Mouse (Mus musculus) heart, postnatal 0 days (tissue): ENCODE data around the gene Vipr2. TPM values are rescaled to one million over a fixed set of nuclear protein-coding genes. Genes with fewer than 3 reads are reported as not detected.

ENCODE experiments used
- ATAC-seq: fragments of 200-750 bp; cut with Nextera tagmentation; 2 replicates; pipeline ENCODE4 v1.8.0; 2017; ENCODE audit warnings: low read depth, moderate number of reproducible peaks, moderate library complexity; ENCODE audit not compliant: insufficient read depth
- DNase-seq: peaks from one replicate; pipeline ENCODE4 v3.0.0-alpha.2; 2016; ENCODE audit warnings: low spot score
- H3K27ac ChIP-seq: fragments of 300-500 bp; sonication (generic); 2 replicates; pipeline ENCODE4 v1.5.1; 2014; ENCODE audit warnings: low read depth, mild to moderate bottlenecking
- H3K27me3 ChIP-seq: fragments of 300-500 bp; sonication (generic); 2 replicates; pipeline ENCODE4 v1.6.1; 2014; ENCODE audit warnings: low read length, mixed read lengths; ENCODE audit not compliant: control insufficient read depth, insufficient read depth
- H3K36me3 ChIP-seq: fragments of 300-500 bp; sonication (generic); replicated peaks from 2 replicates; pipeline ENCODE4 v1.6.1; 2014; ENCODE audit warnings: low read length, mixed read lengths; ENCODE audit not compliant: control insufficient read depth, insufficient read depth
- H3K4me1 ChIP-seq: fragments of 300-500 bp; sonication (generic); 2 replicates; pipeline ENCODE4 v1.6.1; 2014; ENCODE audit warnings: antibody characterized with exemption; ENCODE audit not compliant: control insufficient read depth, insufficient read depth
- H3K4me2 ChIP-seq: fragments of 300-500 bp; sonication (generic); 2 replicates; pipeline ENCODE4 v1.6.1; 2014; ENCODE audit warnings: low read depth, mild to moderate bottlenecking, low read length, moderate library complexity
- H3K4me3 ChIP-seq: fragments of 300-500 bp; sonication (generic); 2 replicates; pipeline ENCODE4 v1.5.1; 2014; ENCODE audit warnings: low read depth, low read length
- H3K9ac ChIP-seq: fragments of 300-500 bp; sonication (generic); replicated peaks from 2 replicates; pipeline ENCODE4 v1.6.1; 2014; ENCODE audit warnings: low read depth, low read length, mixed read lengths
- H3K9me3 ChIP-seq: fragments of 300-500 bp; sonication (generic); replicated peaks from 2 replicates; pipeline ENCODE4 v1.6.1; 2016; ENCODE audit warnings: low read length; ENCODE audit not compliant: control insufficient read depth
- CTCF ChIP-seq: IDR thresholded peaks from 2 replicates; pipeline ENCODE4 v1.5.1; 2016; ENCODE audit warnings: antibody characterized with exemption, control low read depth, low read depth
- EP300 ChIP-seq: IDR thresholded peaks from 2 replicates; pipeline ENCODE4 v1.6.1; 2016; ENCODE audit warnings: antibody characterized with exemption, low read depth
- WGBS: fragments of 180-500 bp; shearing (Covaris S2); extraction: QIAGEN DNeasy Blood & Tissue Kit; methylation state at CpG from one replicate; pipeline ENCODE4 v1.1.7; 2014; 5-methylcytosine and 5-hydroxymethylcytosine counted together
- polyA plus RNA-seq: library from polyadenylated mRNA; unstranded; fragments of >200 nt; fragmentation: Nextera tagmentation; extraction: Ambion mirVana; gene quantifications from 2 replicates; pipeline ENCODE4 v1.2.1, GENCODE M21; 2015
- total RNA-seq: library from RNA; depleted of rRNA; stranded (reverse); fragments of >200 nt; gene quantifications from 2 replicates; pipeline ENCODE4 v1.2.3, GENCODE M21; 2014; ENCODE audit warnings: low replicate concordance

Gene Vipr2
- total and polyA plus RNA-seq, 2 experiments from 2014 or later, result 0.30 to 1.3 TPM

DNA sequence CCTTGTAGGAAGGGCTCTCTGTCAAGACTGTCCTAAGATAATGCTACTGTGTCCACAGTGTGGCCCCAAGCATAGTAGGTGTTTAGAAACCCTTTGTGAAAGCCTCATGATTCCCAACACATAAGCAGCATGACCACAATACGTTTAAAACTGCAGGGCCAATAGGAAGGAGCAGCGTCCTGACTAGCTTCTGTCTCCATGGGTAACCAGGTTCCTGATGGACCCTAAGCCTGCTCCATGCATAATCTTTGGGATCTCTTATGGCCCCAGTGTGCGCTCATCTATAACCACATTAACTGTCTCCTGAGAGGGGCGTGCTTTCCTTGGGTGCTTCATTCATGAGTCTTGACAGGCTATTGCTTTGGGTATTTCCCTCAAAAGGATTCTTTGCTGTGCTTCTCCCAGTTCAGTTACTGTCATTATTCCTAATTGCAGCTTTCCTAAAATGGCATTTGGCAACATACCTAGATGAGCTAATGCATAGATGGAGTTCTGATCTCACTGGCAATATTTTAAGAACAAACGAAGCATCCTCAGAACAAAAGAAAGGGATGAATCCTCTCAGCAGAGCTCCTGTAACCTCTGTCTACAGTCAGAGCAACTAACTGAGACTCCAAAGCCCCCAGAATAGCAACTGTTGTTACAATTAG, 9.6 kb downstream of the Vipr2 start:
- no peak overlapping the region for H3K9ac ChIP-seq
- H3K27me3 ChIP-seq, result no peaks in the 10 kb centered on the region
- no peak overlapping the region for H3K27ac ChIP-seq
- no peaks in the 10 kb centered on the region for H3K4me1 ChIP-seq
- DNase-seq (no peak), ATAC-seq (no peak)
- 75% methylated on average over 5 of the region's 5 CpGs for WGBS
- no peak overlapping the region for H3K4me3 ChIP-seq
- no peak overlapping the region for H3K4me2 ChIP-seq
- H3K9me3 ChIP-seq, result no peaks in the 10 kb centered on the region
- TF ChIP-seq EP300, result no peak
- no peaks in the 10 kb centered on the region for H3K36me3 ChIP-seq

DNA sequence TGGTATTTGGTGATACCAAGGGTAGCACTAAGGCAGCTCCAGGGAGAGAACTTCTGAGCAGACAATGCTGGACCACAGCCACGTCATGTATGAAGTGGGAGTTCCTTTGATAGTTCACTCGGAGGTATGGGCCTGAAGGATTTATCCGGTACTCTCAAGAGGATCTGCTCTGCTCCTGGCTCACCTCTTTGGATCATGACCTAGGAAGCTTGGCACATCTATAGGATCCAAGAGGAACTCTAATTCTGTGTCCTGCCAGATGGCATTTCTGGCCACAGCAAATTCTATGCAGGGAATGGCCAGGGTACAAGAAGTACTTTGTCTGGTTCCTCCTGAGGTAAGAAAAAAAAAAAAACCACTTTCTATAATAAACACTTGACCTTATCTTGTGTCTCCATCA, 12.3 kb downstream of the Vipr2 start:
- Histone ChIP-seq H3K36me3 (no peaks in the 10 kb centered on the region), H3K4me3 (no peak overlapping the region), H3K4me2 (no peak overlapping the region), H3K9ac (no peak overlapping the region), H3K9me3 (no peaks in the 10 kb centered on the region), H3K27ac (no peak overlapping the region), H3K4me1 (no peaks in the 10 kb centered on the region), H3K27me3 (no peaks in the 10 kb centered on the region)
- TF ChIP-seq EP300 (no peak), CTCF (no peak)
- 64% methylated on average over 3 of the region's 3 CpGs for WGBS
- no peak for DNase-seq
- no peak for ATAC-seq

DNA sequence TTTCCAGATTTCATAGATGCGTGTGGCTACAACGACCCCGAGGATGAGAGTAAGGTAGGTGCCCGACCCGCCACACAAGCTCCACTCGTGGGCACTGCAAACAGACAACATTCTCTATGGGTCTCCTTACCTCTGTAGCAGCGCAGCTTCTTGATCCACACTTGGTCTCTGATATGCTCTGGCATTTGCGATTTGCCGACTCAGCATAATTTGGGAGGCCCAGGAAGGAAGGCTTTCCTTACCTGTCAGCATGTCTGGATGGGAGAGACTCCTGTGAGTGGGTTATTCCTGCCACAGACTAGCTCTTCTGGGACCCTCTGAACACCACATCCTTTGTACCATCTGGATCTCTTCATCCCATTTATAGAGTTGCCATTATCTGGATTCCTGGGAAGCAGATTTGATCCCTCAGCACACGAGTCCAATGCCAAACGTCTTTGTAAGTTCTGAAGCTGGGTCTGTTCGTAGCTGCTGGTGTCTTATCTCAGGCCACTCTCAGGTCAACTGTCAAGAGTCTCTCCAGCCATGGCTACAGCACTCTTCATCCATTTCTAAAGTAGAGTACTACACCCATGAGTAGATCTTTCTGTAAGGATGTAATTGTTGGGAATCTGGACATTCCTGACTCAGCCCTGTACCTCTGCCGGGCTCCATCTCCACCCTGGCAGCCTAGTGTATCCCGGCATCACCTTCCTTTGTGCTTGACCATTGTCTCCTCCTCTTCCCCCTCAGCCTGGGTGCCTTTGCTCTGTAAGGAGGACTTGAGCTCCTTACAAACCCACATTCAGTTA, 17.4 kb downstream of the Vipr2 start:
- DNase-seq (no peak), ATAC-seq (no peak)
- Histone ChIP-seq H3K4me2 (no peak overlapping the region), H3K9ac (no peak overlapping the region), H3K27me3 (no peaks in the 10 kb centered on the region), H3K36me3 (no peaks in the 10 kb centered on the region), H3K4me1 (no peaks in the 10 kb centered on the region), H3K4me3 (no peak overlapping the region), H3K27ac (no peak overlapping the region), H3K9me3 (no peaks in the 10 kb centered on the region)
- 66% methylated on average over 14 of the region's 14 CpGs for WGBS
- TF ChIP-seq CTCF, result no peak
- TF ChIP-seq EP300, result no peak

DNA sequence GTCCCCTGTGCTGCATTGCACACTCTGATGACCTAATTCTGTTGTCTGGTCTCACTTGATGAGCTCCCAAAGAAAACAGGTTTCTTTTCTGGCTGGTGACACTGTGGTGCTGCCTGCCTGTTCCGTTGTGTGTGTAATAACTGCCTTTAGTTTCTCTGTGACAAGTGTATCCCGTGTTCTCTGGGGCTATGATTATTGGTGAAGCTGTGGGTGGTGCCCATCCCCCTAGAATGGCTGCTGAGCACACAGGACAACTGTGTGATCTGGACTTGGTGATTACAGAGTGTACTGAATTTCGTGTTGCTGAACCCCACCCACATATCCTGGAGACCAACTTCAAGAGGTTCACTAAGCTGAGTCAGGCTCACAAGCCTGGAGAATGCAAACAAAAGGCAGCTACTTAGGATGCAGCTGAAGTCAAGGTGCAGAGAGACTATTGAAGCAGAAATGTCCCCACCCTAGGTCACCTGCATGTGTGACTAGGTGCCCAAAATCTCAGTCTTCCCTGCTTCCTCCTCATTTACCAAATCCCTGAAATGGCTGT, 18.9 kb downstream of the Vipr2 start:
- H3K36me3 ChIP-seq, result no peaks in the 10 kb centered on the region
- H3K9me3 ChIP-seq, result no peaks in the 10 kb centered on the region
- no peaks in the 10 kb centered on the region for H3K4me1 ChIP-seq
- no peak overlapping the region for H3K9ac ChIP-seq
- no peak overlapping the region for H3K27ac ChIP-seq
- ATAC-seq (no peak), DNase-seq (no peak)
- no peak overlapping the region for H3K4me3 ChIP-seq
- H3K4me2 ChIP-seq, result no peak overlapping the region
- no peaks in the 10 kb centered on the region for H3K27me3 ChIP-seq
- TF ChIP-seq EP300, result no peak
- TF ChIP-seq CTCF, result no peak
- WGBS, result 49% methylated on average over 3 of the region's 3 CpGs

DNA sequence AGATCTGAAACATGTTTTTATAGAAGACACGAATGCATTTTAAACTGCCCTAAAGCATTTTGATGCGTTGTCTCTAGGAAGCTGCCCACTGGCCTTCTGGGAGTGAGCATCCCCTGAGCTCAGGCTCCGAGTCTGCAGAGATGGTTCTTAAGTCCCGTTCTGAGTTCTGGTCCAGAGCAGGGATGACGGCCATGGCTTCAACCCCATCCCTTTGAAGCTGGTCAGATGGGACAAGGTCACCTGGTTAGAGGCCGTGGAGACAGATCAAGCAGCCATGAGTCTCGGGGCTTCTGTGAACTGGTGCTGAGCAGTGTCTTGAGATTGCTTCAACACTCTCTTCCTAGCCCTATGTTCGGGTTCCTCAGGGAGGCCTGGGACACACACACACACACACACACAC, 19.6 kb downstream of the Vipr2 start:
- TF ChIP-seq EP300, result no peak
- TF ChIP-seq CTCF, result no peak
- no peak overlapping the region for H3K9ac ChIP-seq
- WGBS, result 75% methylated on average over 8 of the region's 8 CpGs
- H3K4me3 ChIP-seq, result no peak overlapping the region
- H3K27ac ChIP-seq, result no peak overlapping the region
- no peak overlapping the region for H3K4me2 ChIP-seq
- ATAC-seq (no peak), DNase-seq (no peak)
- H3K4me1 ChIP-seq, result no peaks in the 10 kb centered on the region
- H3K36me3 ChIP-seq, result no peaks in the 10 kb centered on the region
- no peaks in the 10 kb centered on the region for H3K9me3 ChIP-seq
- no peaks in the 10 kb centered on the region for H3K27me3 ChIP-seq
